8 mouse cellular contexts compared by ENCODE assay signal in the genomic region with DNA sequence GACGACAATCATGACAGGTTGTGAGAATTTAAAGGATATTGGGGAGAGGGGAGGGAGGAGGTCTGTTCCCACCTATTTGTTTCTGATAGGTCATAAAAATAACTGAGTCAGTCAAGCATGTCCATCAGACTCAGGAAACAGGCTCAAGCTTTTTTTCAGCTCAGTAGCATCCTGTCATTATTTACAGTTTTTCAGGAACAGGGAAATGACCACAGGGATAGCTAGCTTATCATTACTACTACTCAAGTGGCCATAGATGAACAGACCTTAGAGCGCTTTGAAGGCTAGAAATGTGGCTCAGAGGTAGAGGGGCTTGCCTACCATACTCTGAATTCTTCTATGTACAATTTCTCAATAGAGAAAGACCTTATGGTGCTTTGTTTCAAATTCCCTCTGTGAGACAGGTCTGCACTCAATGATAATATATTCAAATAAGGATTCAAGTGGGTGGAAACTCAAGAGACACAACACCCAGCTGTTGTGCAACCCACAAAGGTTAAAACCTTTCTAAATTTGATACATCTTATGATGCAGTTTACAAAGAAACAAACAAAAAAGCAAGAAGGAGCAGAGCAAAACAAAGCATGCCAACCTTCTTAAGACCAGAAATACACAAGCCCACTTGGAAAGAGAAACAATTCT. TPM values are rescaled to one million over a fixed set of nuclear protein-coding genes. Genes with fewer than 3 reads are reported as not detected.
A peak's percentile ranks its signal among the peaks of the same experiment; 100 is the strongest.
DNase-seq lines count a peak whose midpoint lies in the region; ATAC-seq and TF ChIP-seq lines count a peak whose summit lies in the region.

No protein-coding gene starts in this region.

- 0 out of 2 replicates have a peak, but pooled peaks cover 5% of the 10 kb centered on the region for H3K9me3 ChIP-seq in heart, embryonic 13.5 days
- H3K9me3 ChIP-seq in MEL (replicated peaks; ENCODE audit: insufficient read depth, low read length), result no peaks in the 10 kb centered on the region
- no peaks in the 10 kb centered on the region for H3K9me3 ChIP-seq in hindbrain, embryonic 11.5 days (ENCODE audit: control insufficient read depth, low read length)

- peak overlapping the region; percentile 89 for H3K27ac ChIP-seq in heart, embryonic 13.5 days (replicated peaks)
- peak overlapping the region; percentile 79; the same call in 1 of the 2 replicates for H3K27ac ChIP-seq in MEL (ENCODE audit: control insufficient read depth, low read depth, low read length)
- H3K27ac ChIP-seq in hindbrain, embryonic 11.5 days (ENCODE audit: low read depth, low read length), result no peak overlapping the region
- H3K27ac ChIP-seq in macrophage, result peak overlapping the region; percentile 79

- peaks cover 8% of the 10 kb centered on the region for H3K36me3 ChIP-seq in heart, embryonic 13.5 days
- H3K36me3 ChIP-seq in MEL (ENCODE audit: control insufficient read depth in 1 of 2, insufficient read depth in 2 of 2, low read length in 2 of 2) (peaks cover 10 to 26% of the 10 kb centered on the region in 2 experiments), macrophage (ENCODE audit: inconsistent target) (peaks cover 9% of the 10 kb centered on the region; the same call in 1 of the 2 replicates)
- no peaks in the 10 kb centered on the region for H3K36me3 ChIP-seq in hindbrain, embryonic 11.5 days (ENCODE audit: control insufficient read depth, insufficient read depth, low read length)

- H3K79me2 ChIP-seq in MEL (ENCODE audit: control insufficient read depth, insufficient read depth, low read length, poor library complexity) (peaks cover 52% of the 10 kb centered on the region), macrophage (ENCODE audit: inconsistent target) (peaks cover 58% of the 10 kb centered on the region)

- no peak for DNase-seq in heart, postnatal 25 days (ENCODE audit: low spot score)
- no peak for DNase-seq in MEL (ENCODE audit: low read depth, low spot score)
- no peak for DNase-seq in hindbrain, embryonic 11.5 days (ENCODE audit: low spot score)
- DNase-seq in urinary bladder, adult 2 months (ENCODE audit: low spot score), result no peak
- no peak for DNase-seq in right cerebral cortex, postnatal 25 days
- no peak for DNase-seq in cerebellum, postnatal 36 days

- TF ChIP-seq POLR2A in MEL (IDR thresholded peaks at IDR 0.05; ENCODE audit: control insufficient read depth in 1 of 2, insufficient read depth in 1 of 2, low read depth in 1 of 2, low read length in 2 of 2, poor library complexity in 1 of 2), result no peak

- H3K4me2 ChIP-seq in heart, embryonic 13.5 days, result peak overlapping the region; percentile 92
- H3K4me2 ChIP-seq in hindbrain, embryonic 11.5 days (replicated peaks; ENCODE audit: low read depth, low read length), result peak overlapping the region; percentile 59

- TF ChIP-seq EP300 in MEL (IDR thresholded peaks at IDR 0.05; ENCODE audit: low read depth in 1 of 2, low read length in 2 of 2), result no peak

- H3K27me3 ChIP-seq in heart, embryonic 13.5 days (replicated peaks), result no peaks in the 10 kb centered on the region
- H3K27me3 ChIP-seq in MEL (ENCODE audit: control insufficient read depth in 1 of 2, insufficient read depth in 2 of 2, low read length in 2 of 2), result no peaks in the 10 kb centered on the region
- no peaks in the 10 kb centered on the region for H3K27me3 ChIP-seq in hindbrain, embryonic 11.5 days (ENCODE audit: control insufficient read depth, insufficient read depth, low read length)

- ATAC-seq in heart, embryonic 13.5 days (ENCODE audit: extremely low read depth, insufficient number of reproducible peaks, low FRiP score, low TSS enrichment), result no peak
- no peak for ATAC-seq in hindbrain, embryonic 11.5 days (ENCODE audit: low FRiP score)

- WGBS in heart, embryonic 13.5 days, result 53% methylated on average over 2 of the region's 2 CpGs
- WGBS in hindbrain, embryonic 11.5 days, result 68% methylated on average over 2 of the region's 2 CpGs
- 88% methylated on average over 2 of the region's 2 CpGs for WGBS in macrophage (ENCODE audit: missing documents)

- H3K9ac ChIP-seq in heart, embryonic 13.5 days, result peak overlapping the region; percentile 96
- peak overlapping the region; percentile 96 for H3K9ac ChIP-seq in MEL (ENCODE audit: control insufficient read depth, low read depth, low read length, poor library complexity, severe bottlenecking)
- H3K9ac ChIP-seq in hindbrain, embryonic 11.5 days (ENCODE audit: low read depth, low read length), result peak overlapping the region; percentile 88

- H3K4me3 ChIP-seq in heart, embryonic 13.5 days, result peak overlapping the region; percentile 93
- peak overlapping the region; percentile 81 to 97 for H3K4me3 ChIP-seq in MEL (ENCODE audit: control insufficient read depth in 1 of 2, insufficient read depth in 1 of 2, low read depth in 2 of 2, low read length in 2 of 2)
- H3K4me3 ChIP-seq in hindbrain, embryonic 11.5 days (ENCODE audit: low read depth, low read length), result peak overlapping the region; percentile 87
- peak overlapping the region; percentile 84 for H3K4me3 ChIP-seq in macrophage (ENCODE audit: inconsistent target)

- intact Hi-C loops in heart, postnatal 25 days (cut with DNase I), result loop anchor here (10.0 kb wide), 1 partner anchor 180 kb away; no protein-coding TSS in a partner anchor

- peaks cover 25% of the 10 kb centered on the region for H3K4me1 ChIP-seq in heart, embryonic 13.5 days
- peaks cover 5 to 16% of the 10 kb centered on the region in 2 experiments for H3K4me1 ChIP-seq in MEL (ENCODE audit: control insufficient read depth in 1 of 2, insufficient read depth in 2 of 2, low read length in 2 of 2)
- H3K4me1 ChIP-seq in hindbrain, embryonic 11.5 days (replicated peaks; ENCODE audit: control insufficient read depth, insufficient read depth, low read length), result no peaks in the 10 kb centered on the region

- no peak for TF ChIP-seq CTCF in MEL (IDR thresholded peaks at IDR 0.05 in 2 of 3, conservative IDR thresholded peaks at IDR 0.05 in 1 of 3; ENCODE audit: control insufficient read depth in 1 of 3, insufficient read depth in 1 of 3, low read depth in 2 of 3, low read length in 3 of 3, poor library complexity in 1 of 3, severe bottlenecking in 1 of 3)

- no peak for TF ChIP-seq RAD21 in MEL (IDR thresholded peaks at IDR 0.05; ENCODE audit: low read depth, low read length)

TF ChIP-seq in MEL, 35 proteins besides CTCF, POLR2A, EP300 and RAD21:
- TF ChIP-seq GABPA (IDR thresholded peaks at IDR 0.05; ENCODE audit: low read depth, low read length), result no peak
- no peak for TF ChIP-seq ZKSCAN1 (IDR thresholded peaks at IDR 0.05; ENCODE audit: low read depth, low read length)
- TF ChIP-seq TCF12 (IDR thresholded peaks at IDR 0.05; ENCODE audit: low read depth, low read length), result no peak
- peak; percentile 47 for TF ChIP-seq SIN3A (IDR thresholded peaks at IDR 0.05; ENCODE audit: low read length)
TF ChIP-seq in MEL: peak in this region for 1.

RNA-seq across cellular contexts. Expression of gene Cebpg, which starts 1.3 kb away (rescaled TPM):
- 16.3 and 19.2 TPM in 2 replicates for polyA plus RNA-seq in heart, embryonic 13.5 days (2015; fragmentation: Nextera tagmentation; extraction: Ambion mirVana)
- total RNA-seq in heart, postnatal 25 days (2021), result 10 to 100 TPM; 20.9 to 23.7 TPM
- total RNA-seq in MEL (2012; rRNA removed), result 17.3 and 19.7 TPM in 2 replicates
- 10 to 100 TPM in 1 of 2 experiments, not detected in 1; 20.7 TPM for polyA plus RNA-seq in MEL (2012; ENCODE audit: insufficient read depth in 1 of 2, insufficient read length in 2 of 2, low read depth in 1 of 2, low replicate concordance in 2 of 2, missing spikeins in 1 of 2)
- polyA plus RNA-seq in hindbrain, embryonic 11.5 days (2014; fragmentation: Nextera tagmentation; extraction: Ambion mirVana), result 37.8 and 39.3 TPM in 2 replicates
- total RNA-seq in macrophage (2018; cell fraction: chromatin; rRNA removed), result 100 to 1,000 TPM in 15 of 26 experiments, 10 to 100 TPM in 11; 32.3 to 227 (median 110) TPM
- total RNA-seq in macrophage (2018; cell fraction: cytosol; rRNA removed), result 10 to 100 TPM; 12.2 to 34.9 (median 26.5) TPM
- total RNA-seq in macrophage (2018; cell fraction: nucleus; rRNA removed), result 100 to 1,000 TPM in 11 of 26 experiments, 10 to 100 TPM in 15; 32.5 to 149 (median 83.9) TPM
- 19.8 to 31.4 TPM (median 27.0 TPM) in 3 replicates for polyA plus RNA-seq in macrophage (2018)
- 27.0 and 30.3 TPM in 2 replicates for polyA plus RNA-seq in urinary bladder, adult 2 months (2012; rRNA removed)
